In the genomic region with DNA sequence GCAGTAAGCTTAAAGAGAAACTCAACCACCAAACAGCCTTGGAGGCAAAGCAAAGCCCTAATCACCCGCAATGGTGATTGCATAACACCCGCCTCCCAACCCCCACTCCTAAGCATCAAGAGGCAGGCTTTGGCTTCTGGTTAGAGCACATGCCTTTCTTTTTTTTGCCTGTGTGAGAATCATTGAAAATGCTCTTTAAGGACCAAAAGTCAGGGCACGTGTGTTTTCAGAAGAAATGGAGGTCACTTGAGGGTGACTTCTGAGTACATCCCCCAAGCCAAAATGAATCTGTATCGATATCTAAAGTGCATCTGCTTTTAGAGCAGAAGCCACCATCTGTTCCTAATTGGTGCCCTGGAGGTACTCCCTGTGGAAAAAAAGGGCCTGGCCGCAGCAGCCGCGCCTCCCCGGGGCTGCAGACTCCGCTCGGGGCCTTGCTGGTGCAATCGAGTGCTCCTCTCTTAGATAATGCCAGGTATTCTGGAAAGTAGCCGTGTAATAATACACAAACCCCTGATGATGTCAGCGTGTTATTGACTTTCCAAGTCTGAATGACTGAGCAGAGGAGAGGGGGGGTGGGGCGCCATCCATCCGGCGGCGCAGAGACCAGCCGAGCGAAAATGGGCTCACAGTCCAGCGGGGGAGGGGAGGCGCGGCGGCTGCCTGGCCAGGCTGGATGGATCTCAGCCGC, we compare ENCODE assay signal across 7 mouse cellular contexts.
DNase-seq lines count a peak whose midpoint lies in the region; ATAC-seq lines count a peak whose summit lies in the region.

No protein-coding gene starts in this region.

- no peaks in the 10 kb centered on the region for H3K36me3 ChIP-seq in intestine, embryonic 16.5 days (ENCODE audit: control insufficient read depth, insufficient read depth, low read length)
- H3K36me3 ChIP-seq in midbrain, embryonic 11.5 days (ENCODE audit: control insufficient read depth, insufficient read depth, low read length) = no peaks in the 10 kb centered on the region

- under 1% methylated on average over 24 of the region's 24 CpGs for WGBS in intestine, embryonic 16.5 days
- under 1% methylated on average over 24 of the region's 24 CpGs for WGBS in midbrain, embryonic 11.5 days

- intact Hi-C loops in gastrocnemius, postnatal 36 days (cut with DNase I) = loop anchor here (1.0 to 10.0 kb wide), 7 partner anchors 51 to 1281 kb away; a partner anchor contains a TSS
- intact Hi-C loops in left cerebral cortex, postnatal 36 days (cut with DNase I) = loop anchor here (1.0 to 10.0 kb wide), 8 partner anchors 52 to 1281 kb away; a partner anchor contains a TSS

- peak; percentile 98 for ATAC-seq in intestine, embryonic 16.5 days
- peak; percentile 96 for ATAC-seq in midbrain, embryonic 11.5 days (ENCODE audit: low FRiP score)

- H3K4me2 ChIP-seq in intestine, embryonic 16.5 days (ENCODE audit: low read depth, low read length) = peak overlapping the region; percentile 49
- H3K4me2 ChIP-seq in midbrain, embryonic 11.5 days = peak overlapping the region; percentile 45

- DNase-seq in adrenal gland, adult (ENCODE audit: inconsistent age in 2 of 2, low spot score in 1 of 2) = peak; percentile 90 to 98
- DNase-seq in embryo, embryonic 10.5 days (ENCODE audit: low spot score) = peak; percentile 98
- peak; percentile 85 to 90 for DNase-seq in gastrocnemius, postnatal 36 days
- peak; percentile 90 to 93 for DNase-seq in left cerebral cortex, postnatal 36 days (ENCODE audit: low spot score in 2 of 2)
- DNase-seq in midbrain, embryonic 11.5 days (ENCODE audit: low spot score, missing footprints) = peak; percentile 100
- DNase-seq in skeletal muscle tissue, adult 2 months (ENCODE audit: low read depth, low spot score) = peak; percentile 98

- H3K9me3 ChIP-seq in intestine, embryonic 16.5 days (ENCODE audit: control insufficient read depth, low read length) = no peaks in the 10 kb centered on the region
- no peaks in the 10 kb centered on the region for H3K9me3 ChIP-seq in midbrain, embryonic 11.5 days (ENCODE audit: control insufficient read depth, low read length)

- peak overlapping the region; percentile 44 for H3K4me3 ChIP-seq in intestine, embryonic 16.5 days (ENCODE audit: low read length)
- H3K4me3 ChIP-seq in midbrain, embryonic 11.5 days (ENCODE audit: low read depth, low read length) = peak overlapping the region; percentile 17; the same call in 1 of the 2 replicates

- no peaks in the 10 kb centered on the region for H3K27me3 ChIP-seq in intestine, embryonic 16.5 days (replicated peaks; ENCODE audit: control insufficient read depth, insufficient read depth, low read length)
- no peaks in the 10 kb centered on the region for H3K27me3 ChIP-seq in midbrain, embryonic 11.5 days (ENCODE audit: control insufficient read depth, insufficient read depth, low read length)

- peak overlapping the region; percentile 55 for H3K9ac ChIP-seq in intestine, embryonic 16.5 days (ENCODE audit: low read depth, low read length)
- H3K9ac ChIP-seq in midbrain, embryonic 11.5 days (ENCODE audit: low read length) = peak overlapping the region; percentile 45; the same call in 1 of the 2 replicates

- peaks cover 27% of the 10 kb centered on the region for H3K4me1 ChIP-seq in intestine, embryonic 16.5 days (ENCODE audit: control insufficient read depth, insufficient read depth, low read length)
- peaks cover 19% of the 10 kb centered on the region for H3K4me1 ChIP-seq in midbrain, embryonic 11.5 days (ENCODE audit: control insufficient read depth, insufficient read depth, low read length)

- H3K27ac ChIP-seq in intestine, embryonic 16.5 days (ENCODE audit: low read length) = peak overlapping the region; percentile 90
- peak overlapping the region; percentile 79 for H3K27ac ChIP-seq in midbrain, embryonic 11.5 days (ENCODE audit: low read depth, low read length)

Comparison
In these comparisons a context has a peak if more than half of its experiments do, and no peak if none do; other contexts are left out.
1. Peak in every context shown above with its lines: DNase-seq, ATAC-seq, H3K4me3 ChIP-seq and H3K27ac ChIP-seq.